Mouse (Mus musculus) stomach, embryonic 14.5 days (tissue): ENCODE results near the gene Aqp3. TPM values are rescaled to one million over a fixed set of nuclear protein-coding genes. Genes with fewer than 3 reads are reported as not detected.
"Not testable (repeated sequence)": the region's sequence is repeated elsewhere in the genome, so short reads cannot be mapped to it uniquely, and the experiment has no call there.

ENCODE experiments used
- ATAC-seq: fragments of 200-750 bp; cut with Nextera tagmentation; 2 replicates; pipeline ENCODE4 v1.8.0; 2017; ENCODE audit warnings: low read depth, moderate TSS enrichment; ENCODE audit not compliant: insufficient number of reproducible peaks, insufficient read depth, low FRiP score
- H3K27ac ChIP-seq: fragments of 300-500 bp; sonication (generic); 2 replicates; pipeline ENCODE4 v1.5.1; 2014; ENCODE audit warnings: mild to moderate bottlenecking, low read length, moderate library complexity, mixed read lengths
- H3K27me3 ChIP-seq: fragments of 300-500 bp; sonication (generic); 2 replicates; pipeline ENCODE4 v1.6.1; 2014; ENCODE audit warnings: low read length, control low read depth, mixed read lengths; ENCODE audit not compliant: control insufficient read depth, insufficient read depth
- H3K36me3 ChIP-seq: fragments of 300-500 bp; sonication (generic); 2 replicates; pipeline ENCODE4 v1.6.1; 2014; ENCODE audit warnings: mild to moderate bottlenecking, control low read depth, low read length, moderate library complexity, mixed read lengths; ENCODE audit not compliant: control insufficient read depth, insufficient read depth
- H3K4me1 ChIP-seq: fragments of 300-500 bp; sonication (generic); 2 replicates; pipeline ENCODE4 v1.6.1; 2014; ENCODE audit warnings: low read length, control low read depth, mixed read lengths; ENCODE audit not compliant: control insufficient read depth, insufficient read depth
- H3K4me2 ChIP-seq: fragments of 300-500 bp; sonication (generic); replicated peaks from 2 replicates; pipeline ENCODE4 v1.6.1; 2014; ENCODE audit warnings: low read depth, low read length, control low read depth
- H3K4me3 ChIP-seq: fragments of 300-500 bp; sonication (generic); 2 replicates; pipeline ENCODE4 v1.5.1; 2014; ENCODE audit warnings: low read depth, low read length, control low read depth
- H3K9ac ChIP-seq: fragments of 300-500 bp; sonication (generic); replicated peaks from 2 replicates; pipeline ENCODE4 v1.6.1; 2014; ENCODE audit warnings: low read depth, mild to moderate bottlenecking, control low read depth, low read length, moderate library complexity, mixed read lengths
- H3K9me3 ChIP-seq: fragments of 300-500 bp; sonication (generic); 2 replicates; pipeline ENCODE4 v1.6.1; 2016; ENCODE audit warnings: low read depth, low read length, control low read depth; ENCODE audit not compliant: control insufficient read depth
- WGBS: fragments of 180-500 bp; shearing (Covaris S2); extraction: QIAGEN DNeasy Blood & Tissue Kit; methylation state at CpG from one replicate; pipeline ENCODE4 v1.1.7; 2014; 5-methylcytosine and 5-hydroxymethylcytosine counted together
- polyA plus RNA-seq: library from polyadenylated mRNA; unstranded; fragments of >200 nt; fragmentation: Nextera tagmentation; extraction: Ambion mirVana; gene quantifications from 2 replicates; pipeline ENCODE4 v1.2.1, GENCODE M21; 2014

Aqp3 gene
- polyA plus RNA-seq, 1 experiment from 2014 or later, result 27.3 TPM

DNA sequence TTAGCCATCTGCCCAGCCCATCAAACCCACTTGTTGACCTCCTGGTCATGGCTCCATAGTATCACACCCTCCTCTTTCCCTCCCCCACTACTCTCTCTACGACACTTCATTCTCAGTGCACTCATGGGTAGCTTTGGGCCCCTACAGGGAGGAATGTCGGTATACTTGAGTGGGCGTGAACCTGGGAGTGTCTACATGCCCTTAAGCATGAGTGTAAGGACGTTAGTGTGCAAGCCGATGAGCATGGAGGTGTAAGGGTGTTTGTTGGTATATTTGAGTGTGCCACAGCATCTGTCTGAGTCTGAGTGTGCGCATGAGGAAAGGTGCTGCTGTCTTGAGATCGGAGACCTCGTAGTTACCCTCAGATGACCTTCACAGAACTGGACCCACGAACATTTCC, 11.0 kb downstream of the Aqp3 start:
- Histone ChIP-seq H3K4me2 (no peak overlapping the region), H3K4me1 (no peaks in the 10 kb centered on the region), H3K4me3 (no peak overlapping the region), H3K36me3 (no peaks in the 10 kb centered on the region), H3K27ac (no peak overlapping the region), H3K27me3 (no peaks in the 10 kb centered on the region), H3K9ac (no peak overlapping the region), H3K9me3 (no peaks in the 10 kb centered on the region)
- peak; percentile 57; the same call in 1 of the 2 replicates for ATAC-seq
- WGBS, result 77% methylated on average over 9 of the region's 9 CpGs

DNA sequence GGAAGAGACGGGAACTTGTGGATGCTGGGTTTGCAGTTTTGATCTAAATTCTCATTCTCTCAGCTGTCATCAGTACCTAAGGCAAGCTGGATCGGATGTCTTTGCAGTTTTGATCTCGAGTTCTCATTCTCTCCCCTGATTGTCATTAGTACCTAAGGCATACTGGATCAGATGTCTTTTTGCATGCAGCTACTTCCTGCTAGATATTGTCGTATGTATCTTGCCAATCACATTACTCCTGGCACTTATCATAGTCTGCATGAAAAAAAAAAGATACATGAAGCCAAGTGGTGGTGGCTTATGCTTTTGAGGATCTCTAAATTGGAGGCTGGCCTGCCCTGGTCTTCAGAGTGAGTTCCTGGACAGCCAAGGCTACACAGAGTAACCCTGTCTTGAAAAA, 13.2 kb downstream of the Aqp3 start:
- no peak overlapping the region for H3K4me2 ChIP-seq
- no peaks in the 10 kb centered on the region for H3K4me1 ChIP-seq
- no peak overlapping the region for H3K9ac ChIP-seq
- no peaks in the 10 kb centered on the region for H3K36me3 ChIP-seq
- ATAC-seq, result no peak
- no peak overlapping the region for H3K27ac ChIP-seq
- no peak overlapping the region for H3K4me3 ChIP-seq
- H3K27me3 ChIP-seq, result no peaks in the 10 kb centered on the region
- whole genome bisulfite sequencing, result 83% methylated on average over 4 of the region's 4 CpGs
- no peaks in the 10 kb centered on the region for H3K9me3 ChIP-seq

DNA sequence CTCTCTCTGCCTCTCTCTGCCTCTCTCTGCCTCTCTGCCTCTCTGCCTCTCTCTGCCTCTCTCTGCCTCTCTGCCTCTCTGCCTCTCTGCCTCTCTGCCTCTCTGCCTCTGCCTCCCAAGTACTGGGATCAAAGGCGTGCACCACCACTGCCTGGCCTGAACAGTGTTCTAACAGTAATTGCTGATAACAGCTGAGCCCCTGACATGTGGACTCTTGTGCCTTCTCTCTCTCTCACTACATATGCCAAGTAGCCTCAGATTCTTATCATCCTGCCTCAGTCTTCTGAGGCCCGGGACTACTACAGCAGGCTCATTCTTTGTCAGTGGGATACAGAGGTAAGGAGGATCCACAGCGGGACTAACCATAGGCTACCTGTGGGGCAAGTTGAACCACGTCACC, 15.2 kb downstream of the Aqp3 start:
- not testable (repeated sequence) for H3K4me3 ChIP-seq, H3K36me3 ChIP-seq, H3K27ac ChIP-seq, H3K27me3 ChIP-seq, H3K4me2 ChIP-seq, H3K9me3 ChIP-seq, H3K4me1 ChIP-seq, H3K9ac ChIP-seq, ATAC-seq
- WGBS, result 55% methylated on average over 4 of the region's 4 CpGs

DNA sequence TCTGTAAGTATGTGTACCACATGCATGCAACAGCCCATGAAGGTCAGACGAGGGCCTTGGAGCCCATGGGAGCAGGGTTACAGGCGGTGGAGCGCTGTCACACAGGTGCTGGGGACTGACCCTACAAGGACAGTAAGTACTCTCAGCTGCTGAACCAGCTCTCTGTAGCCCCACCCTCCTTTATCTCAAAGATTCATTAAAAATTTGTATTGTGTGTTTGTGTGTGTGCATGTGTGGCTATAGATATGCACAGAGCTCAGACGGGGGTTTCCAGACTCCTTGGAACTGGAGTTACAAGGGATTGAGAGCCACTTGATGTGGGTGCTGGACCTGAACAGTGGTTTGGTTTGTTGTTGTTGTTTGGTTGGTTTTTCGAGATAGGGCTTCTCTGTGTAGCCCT, 16.2 kb downstream of the Aqp3 start:
- 77% methylated on average over 5 of the region's 5 CpGs for WGBS
- no peak for ATAC-seq
- H3K9me3 ChIP-seq, result no peaks in the 10 kb centered on the region
- H3K4me2 ChIP-seq, result no peak overlapping the region
- no peak overlapping the region for H3K9ac ChIP-seq
- no peaks in the 10 kb centered on the region for H3K27me3 ChIP-seq
- H3K36me3 ChIP-seq, result no peaks in the 10 kb centered on the region
- no peak overlapping the region for H3K4me3 ChIP-seq
- H3K4me1 ChIP-seq, result no peaks in the 10 kb centered on the region
- no peak overlapping the region for H3K27ac ChIP-seq

DNA sequence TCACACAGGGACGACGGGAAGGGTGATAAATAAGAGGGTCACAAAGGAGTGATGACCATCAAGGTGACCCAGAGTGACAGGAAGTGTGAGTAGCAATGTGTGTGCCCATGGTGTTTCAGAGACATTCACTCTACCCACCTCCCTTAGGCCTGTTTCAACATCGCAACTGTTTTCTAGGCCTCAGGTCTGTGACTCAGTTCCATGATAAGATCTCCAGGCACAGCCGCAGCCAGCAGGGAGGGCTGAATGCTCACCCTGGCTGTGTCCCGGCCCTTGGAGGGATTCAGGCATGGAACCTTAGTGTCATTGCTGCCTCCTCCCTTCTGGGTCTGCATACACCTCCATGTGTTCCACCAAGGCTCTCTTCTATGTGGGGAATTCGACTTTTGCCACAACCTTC, 19.3 kb downstream of the Aqp3 start:
- Histone ChIP-seq H3K27me3 (no peaks in the 10 kb centered on the region), H3K36me3 (no peaks in the 10 kb centered on the region), H3K4me1 (no peaks in the 10 kb centered on the region), H3K4me3 (no peak overlapping the region), H3K9me3 (no peaks in the 10 kb centered on the region), H3K9ac (no peak overlapping the region), H3K4me2 (no peak overlapping the region), H3K27ac (no peak overlapping the region)
- WGBS, result 59% methylated on average over 6 of the region's 6 CpGs
- ATAC-seq, result no peak; the same call in 1 of the 2 replicates

DNA sequence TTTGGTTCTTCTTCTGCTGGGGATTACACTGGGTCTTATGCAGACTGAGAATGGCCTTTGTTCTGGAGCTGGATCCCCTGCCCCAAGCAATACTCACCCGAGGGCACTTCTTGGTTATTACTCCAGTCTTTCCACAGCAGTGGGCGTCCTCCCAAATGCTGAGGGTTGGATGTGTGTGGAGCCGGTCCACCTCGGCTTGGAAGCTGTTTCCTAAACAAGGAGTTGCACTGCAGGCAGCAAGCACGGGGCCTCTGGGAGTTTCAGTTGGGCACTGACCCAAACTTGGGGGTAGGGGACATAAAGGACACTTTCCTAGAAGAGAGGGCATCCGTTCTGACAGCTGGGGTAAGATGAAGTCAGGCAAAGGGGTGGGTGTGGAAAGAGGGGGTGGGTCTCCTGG, 23.5 kb downstream of the Aqp3 start:
- no peak for ATAC-seq
- Histone ChIP-seq H3K4me2 (no peak overlapping the region), H3K9me3 (no peaks in the 10 kb centered on the region), H3K36me3 (no peaks in the 10 kb centered on the region), H3K27me3 (no peaks in the 10 kb centered on the region), H3K4me3 (no peak overlapping the region), H3K27ac (no peak overlapping the region), H3K4me1 (no peaks in the 10 kb centered on the region), H3K9ac (no peak overlapping the region)
- WGBS, result 80% methylated on average over 6 of the region's 6 CpGs

DNA sequence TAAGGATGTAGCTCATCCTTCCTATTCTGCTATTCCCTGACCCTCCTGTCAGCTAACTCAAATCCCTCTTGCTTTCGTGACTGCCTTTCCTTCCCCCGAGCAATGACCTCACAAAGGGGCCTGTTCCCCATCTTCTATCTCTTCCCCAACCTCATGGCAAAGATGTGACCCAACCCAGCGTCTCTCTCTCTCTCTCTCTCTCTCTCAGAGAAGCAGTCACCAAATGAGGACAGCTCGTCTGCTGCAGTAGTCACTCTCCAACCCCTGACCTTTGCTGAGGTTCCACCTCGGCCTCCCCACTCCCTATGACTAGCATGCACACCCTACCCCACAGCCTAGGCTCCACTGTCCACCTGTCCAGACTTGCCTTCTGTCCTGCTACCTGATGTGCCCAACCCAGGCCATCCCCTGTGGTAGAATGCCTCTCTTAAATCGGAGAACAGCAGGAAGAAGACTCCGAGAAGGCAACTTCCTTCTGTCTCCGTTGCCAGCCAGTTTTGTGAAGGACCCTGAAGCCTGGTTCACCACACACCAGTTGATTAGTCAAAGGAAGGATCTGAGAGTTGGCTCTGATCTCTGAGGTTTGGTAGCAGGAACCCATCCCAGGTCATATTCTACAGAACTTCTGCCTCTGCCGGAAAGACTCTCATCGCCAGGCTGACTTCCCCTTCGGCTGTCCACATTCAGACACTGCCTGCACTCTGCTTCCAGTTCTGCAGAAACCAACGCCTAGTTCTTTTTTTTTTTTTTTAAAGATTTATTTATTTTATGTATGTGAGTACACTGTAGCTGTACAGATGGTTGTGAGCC, 24.8 kb downstream of the Aqp3 start:
- 71% methylated on average over 12 of the region's 12 CpGs for WGBS
- Histone ChIP-seq H3K4me1 (no peaks in the 10 kb centered on the region), H3K27me3 (no peaks in the 10 kb centered on the region), H3K4me2 (no peak overlapping the region), H3K9me3 (no peaks in the 10 kb centered on the region), H3K4me3 (no peak overlapping the region), H3K9ac (no peak overlapping the region), H3K27ac (no peak overlapping the region), H3K36me3 (no peaks in the 10 kb centered on the region)
- no peak for ATAC-seq

DNA sequence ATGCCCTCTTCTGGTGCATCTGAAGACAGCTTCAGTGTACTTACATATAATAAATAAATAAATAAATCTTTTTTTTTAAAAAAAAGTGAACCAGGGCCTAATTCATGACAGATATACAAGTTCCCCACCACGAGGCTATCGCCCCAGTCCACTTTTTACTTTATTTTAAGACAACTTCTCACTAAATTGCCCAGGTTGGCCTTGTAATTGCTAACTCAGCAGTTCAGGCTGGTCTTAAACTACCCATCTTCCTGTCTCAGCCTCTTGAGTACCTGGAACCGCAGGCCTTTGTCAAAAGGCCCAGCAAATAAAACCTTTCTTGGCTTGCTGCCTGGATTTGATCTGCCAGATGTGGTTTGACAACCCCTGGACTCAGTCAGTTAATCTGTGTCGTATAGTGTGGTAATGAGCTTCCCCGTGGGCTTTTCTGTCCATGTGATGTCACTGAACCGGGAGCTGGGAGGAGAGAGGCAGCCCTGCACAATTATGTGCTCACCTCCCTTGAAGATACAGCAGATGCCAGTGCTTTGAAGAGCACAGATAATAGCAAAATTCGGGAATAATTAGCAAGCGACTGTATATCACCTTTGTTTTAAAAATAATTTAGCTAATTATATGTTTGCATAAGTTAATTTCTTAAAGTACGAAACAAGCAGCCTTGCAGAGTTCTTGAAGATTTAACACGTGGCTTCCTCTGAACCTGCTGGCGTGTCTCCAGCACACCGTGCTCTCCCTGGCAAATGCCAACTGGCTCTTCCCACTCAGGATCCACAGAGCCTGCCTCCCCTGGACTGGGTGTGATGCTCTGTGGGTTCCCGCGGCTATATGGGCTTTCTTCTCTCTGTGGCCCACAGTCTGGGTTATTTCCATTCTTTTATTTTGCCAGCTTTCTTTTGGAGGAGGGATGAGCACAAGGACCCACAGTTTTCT, 26.2 kb downstream of the Aqp3 start:
- Histone ChIP-seq H3K27ac (no peak overlapping the region), H3K9me3 (no peaks in the 10 kb centered on the region), H3K36me3 (no peaks in the 10 kb centered on the region), H3K4me3 (no peak overlapping the region), H3K27me3 (no peaks in the 10 kb centered on the region), H3K9ac (no peak overlapping the region), H3K4me2 (no peak overlapping the region), H3K4me1 (no peaks in the 10 kb centered on the region)
- no peak for ATAC-seq
- WGBS, result 70% methylated on average over 14 of the region's 14 CpGs
